Mouse (Mus musculus) brain, embryonic 14.5 days (tissue): ENCODE results near the gene Arl9.

Experiments
- CTCF ChIP-seq: fragments of 200-500 bp; IDR thresholded peaks from 2 replicates; pipeline ENCODE4 v1.5.1; 2012; ENCODE audit warnings: inconsistent platforms, mild to moderate bottlenecking, moderate library complexity, borderline replicate concordance; ENCODE audit not compliant: insufficient read depth, insufficient read length; ENCODE audit errors: extremely low read depth
- POLR2A ChIP-seq: fragments of 200-500 bp; IDR thresholded peaks from 2 replicates; pipeline ENCODE4 v1.6.1; 2012; ENCODE audit warnings: mild to moderate bottlenecking, inconsistent platforms, borderline replicate concordance; ENCODE audit not compliant: poor library complexity, insufficient read depth, insufficient read length, severe bottlenecking; ENCODE audit errors: extremely low read depth

DNA sequence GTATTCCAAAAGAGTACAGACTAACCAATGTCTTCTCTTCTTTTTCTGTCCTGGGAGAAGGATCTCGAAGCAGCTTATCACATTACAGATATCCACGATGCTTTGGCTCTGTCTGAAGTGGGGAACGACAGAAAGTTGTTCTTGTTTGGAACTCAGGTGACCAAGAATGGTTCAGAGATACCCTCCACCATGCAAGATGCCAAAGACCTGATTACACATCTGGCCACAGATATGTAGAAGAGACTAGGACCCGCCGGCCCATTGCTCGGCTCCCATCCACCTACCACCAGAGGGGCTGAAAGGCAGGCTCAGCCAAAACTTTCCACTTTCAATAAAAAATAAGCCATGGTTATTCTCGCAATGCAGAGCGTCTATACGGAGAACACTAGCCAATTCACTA lies 6.5 kb downstream of the Arl9 start:
- no peak for TF ChIP-seq CTCF
- TF ChIP-seq POLR2A, result no peak
